Mouse (Mus musculus): Measurements from ENCODE around the gene Sac3d1.

Gene Sac3d1

DNA sequence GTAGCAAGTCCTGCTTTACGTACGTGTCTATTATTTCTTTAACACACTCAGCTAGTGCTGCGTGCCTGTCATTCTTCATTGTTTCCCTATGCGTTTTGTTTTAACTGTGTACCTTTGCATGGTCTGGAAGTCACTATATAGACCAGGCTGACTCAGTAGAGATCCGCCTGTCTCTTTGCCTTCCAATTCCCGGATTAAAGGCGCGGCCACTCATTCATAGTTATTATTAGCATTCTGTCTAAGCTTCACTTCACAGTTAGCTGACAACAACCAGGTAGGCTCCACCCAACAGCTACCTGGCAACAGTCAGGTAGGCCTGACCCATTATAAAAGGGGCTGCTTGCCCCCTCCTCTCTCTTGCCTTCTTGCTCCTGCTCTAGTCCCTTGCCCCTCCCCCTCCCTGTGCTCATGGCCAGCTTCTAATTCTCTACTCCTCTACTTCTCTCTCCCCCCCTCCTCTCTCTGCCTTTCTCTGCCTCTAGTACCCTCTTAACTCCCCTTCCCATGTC, 281 bp upstream of the Sac3d1 start:
- DNase-seq, result no peak

DNA sequence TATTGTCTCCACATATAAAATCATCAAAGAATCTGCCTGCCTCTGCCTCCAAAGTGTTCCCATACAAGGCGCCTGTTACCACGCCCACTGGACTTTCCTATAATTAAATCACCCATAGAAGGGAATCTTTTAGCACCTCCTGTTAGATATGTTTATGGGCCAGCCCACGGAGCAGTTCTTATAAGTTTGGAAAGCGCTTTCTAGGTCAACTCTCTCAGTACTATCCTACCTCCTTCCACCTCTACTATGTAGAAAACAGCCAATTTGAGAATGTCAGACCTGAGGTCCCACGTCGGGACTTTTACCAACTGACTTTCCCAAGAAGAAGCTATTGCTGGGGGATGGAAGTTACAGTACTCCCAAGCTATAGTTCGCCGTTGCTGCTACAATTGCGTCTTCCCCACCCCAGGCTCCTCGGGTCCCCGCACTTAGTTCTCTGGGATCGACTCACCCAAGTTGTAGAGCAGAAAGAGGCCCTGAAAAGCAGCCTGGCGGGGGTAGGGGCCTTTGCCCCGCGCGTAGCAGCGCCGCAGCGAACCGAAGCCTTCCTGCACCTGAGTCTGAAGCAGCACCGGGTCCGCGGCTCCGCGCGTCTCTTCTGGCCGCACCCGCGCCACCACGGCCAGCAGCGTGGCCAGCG, 984 bp downstream of the Sac3d1 start:
- DNase-seq, result no peak

DNA sequence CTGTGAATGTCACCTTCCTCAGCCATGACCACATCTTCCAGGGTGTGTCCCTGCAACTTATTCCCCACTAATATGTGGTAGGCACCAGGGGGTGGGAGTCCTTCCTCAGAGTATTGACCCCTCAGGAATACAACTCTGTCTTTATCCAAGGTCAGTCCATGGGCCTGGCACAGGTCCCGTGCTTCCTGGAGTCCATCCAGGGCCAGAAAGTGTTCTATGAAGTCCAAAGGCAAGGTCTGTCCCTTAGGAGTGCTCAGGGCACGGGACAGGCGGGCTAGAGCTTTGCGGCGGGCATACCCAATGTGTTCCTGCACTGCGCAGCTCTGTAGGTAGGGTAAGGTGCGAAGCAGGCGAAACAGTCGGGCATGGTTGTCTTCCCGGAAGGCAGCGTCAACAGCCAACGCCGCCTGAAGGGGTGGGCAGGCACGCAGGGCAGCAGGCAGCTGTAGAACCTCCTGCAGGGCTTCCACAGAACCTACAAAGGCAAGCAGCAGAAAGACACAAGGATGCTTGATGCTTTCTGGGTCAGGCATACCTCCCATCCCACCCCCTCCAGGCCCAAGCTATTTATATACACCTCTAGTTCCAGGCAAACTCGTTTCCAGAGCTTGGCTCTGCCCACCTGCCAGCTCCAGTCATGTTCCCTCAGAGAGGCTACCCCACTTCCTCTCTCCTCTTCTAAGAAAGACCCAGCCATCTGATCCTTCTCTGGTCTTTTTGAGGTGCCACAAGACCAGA, 2.2 kb downstream of the Sac3d1 start:
- no peak for DNase-seq

DNA sequence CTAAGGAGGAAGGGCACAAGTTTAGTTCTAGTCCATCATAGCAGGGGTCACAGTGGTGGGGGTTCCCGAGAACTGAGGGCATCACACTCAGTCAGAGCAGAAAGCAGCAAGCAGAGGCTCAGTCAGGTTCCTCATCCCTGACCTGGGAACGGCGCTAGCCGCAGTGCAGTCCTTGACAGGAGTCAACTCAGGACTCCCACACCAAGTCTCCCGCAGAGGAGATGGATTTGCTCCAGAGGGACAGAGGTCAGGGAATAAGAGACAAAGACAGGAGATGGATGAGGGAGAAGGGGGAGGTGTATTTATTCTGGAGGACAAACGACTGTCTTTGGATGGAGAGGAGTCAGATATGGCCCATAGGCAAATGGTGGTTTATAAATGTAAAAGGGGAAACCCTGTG, 5.3 kb downstream of the Sac3d1 start:
- no peak for DNase-seq

DNA sequence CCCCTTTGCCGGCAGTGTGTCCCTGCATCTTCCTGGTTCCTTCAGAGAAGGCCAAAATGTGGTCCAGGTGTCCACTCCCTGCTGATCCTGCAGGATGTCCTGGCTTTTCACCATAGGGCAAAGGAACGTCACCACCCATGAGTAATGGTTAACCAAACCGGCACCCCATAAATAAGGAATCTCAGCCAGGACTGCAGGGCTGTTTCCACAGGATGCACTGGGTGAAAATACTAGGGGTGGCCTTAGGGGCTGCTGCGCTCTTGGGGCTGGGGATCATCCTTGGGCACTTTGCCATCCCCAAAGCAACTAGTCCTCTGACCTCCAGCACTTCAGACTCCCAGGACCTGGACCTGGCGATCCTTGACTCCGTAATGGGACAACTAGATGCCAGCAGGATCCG, 12.9 kb downstream of the Sac3d1 start, which contains the start of gene Naaladl1:
TSS of gene Naaladl1 (plus strand) at position 197 of the 400 bp plus-strand sequence.
- no peak for DNase-seq

DNA sequence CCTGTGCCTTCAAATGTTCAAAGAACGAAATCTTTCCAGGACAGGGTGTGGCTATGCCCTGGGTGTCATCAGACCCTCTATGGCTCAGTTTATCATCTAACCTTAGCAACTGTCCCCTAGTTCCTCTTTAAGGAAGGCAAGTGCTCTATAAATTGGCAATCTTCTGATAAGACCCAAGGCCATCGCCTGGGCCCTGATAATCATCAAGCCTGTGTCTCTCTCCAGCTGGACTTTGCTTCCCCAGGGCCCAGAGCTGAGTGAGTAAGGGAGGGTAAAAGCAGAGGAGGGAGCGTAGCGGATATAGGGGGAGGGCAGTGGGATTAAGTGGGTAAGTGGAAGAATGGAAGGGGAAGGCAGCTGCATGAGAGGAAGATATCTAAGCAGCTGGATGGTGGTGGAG, 14.0 kb downstream of the Sac3d1 start:
- DNase-seq, result no peak

DNA sequence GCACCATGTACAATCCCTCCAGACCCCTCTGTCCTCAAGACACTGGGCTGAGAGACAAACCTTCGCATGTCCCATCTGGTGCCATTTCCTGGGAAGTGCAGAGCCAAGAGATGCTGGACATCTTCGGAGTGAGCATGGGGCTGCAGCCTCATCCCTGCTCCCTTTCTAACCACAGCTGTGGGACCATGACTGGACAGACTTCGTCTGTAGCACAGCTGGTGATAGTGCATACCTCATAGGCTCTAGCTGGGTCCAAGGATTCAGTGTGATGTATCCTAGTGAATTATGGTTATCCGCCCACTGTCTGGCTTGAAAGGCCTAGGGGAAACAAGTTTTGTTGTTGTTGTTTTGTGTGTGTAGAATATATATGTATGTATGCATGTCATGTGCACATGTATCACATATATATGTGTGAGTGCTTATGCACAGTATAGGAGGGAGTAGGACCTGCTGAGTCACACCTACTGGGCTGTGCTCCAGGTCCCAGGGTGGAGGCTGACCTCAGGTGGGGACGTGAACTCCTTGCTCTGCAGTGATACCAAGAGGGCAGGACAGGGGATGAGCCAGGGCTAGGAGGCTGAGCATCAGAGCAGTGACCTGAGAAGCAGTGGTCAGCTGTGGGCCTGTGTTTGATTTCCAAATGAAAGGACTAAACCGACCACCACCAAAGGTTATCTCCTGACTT, 16.1 kb downstream of the Sac3d1 start:
- peak; percentile 63 for DNase-seq

DNA sequence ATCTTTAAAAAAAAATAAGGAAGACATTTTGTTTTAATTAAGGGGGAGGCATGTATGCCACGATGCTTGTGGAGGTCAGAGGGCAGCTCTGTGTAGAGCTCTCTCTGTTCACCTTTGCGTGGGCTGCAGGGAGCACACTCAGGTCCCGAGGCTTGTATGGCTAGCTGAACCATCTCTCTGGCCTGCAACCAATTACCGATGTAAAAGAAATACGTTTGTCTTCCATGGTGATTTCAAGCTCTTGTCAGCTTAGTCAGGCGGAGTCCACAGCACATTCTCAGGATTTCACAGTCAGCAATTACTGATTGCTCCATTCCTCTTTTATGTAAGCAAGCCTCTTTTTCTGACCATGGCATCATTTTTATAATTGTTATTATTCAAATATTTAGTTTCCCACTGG, 17.3 kb downstream of the Sac3d1 start:
- DNase-seq, result no peak

DNA sequence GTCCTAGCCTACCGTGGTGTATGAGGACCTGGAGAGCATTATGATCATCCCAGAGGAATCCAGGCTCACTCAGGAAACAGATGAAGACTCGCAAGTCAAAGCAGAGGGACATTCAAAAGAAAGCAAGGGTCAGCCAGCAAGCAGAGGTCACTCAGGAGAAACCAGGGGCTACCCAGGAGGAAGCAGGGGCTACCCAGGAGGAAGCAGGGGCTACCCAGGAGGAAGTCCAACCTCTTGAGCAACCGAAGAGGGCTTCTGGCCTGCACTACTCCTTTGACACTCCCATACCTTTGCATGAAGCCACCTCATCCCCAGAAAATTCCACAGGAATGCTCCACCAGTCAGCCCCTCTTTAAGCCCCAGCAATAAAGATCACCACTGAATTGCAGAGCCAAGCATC, 20.6 kb downstream of the Sac3d1 start:
- DNase-seq, result no peak

DNA sequence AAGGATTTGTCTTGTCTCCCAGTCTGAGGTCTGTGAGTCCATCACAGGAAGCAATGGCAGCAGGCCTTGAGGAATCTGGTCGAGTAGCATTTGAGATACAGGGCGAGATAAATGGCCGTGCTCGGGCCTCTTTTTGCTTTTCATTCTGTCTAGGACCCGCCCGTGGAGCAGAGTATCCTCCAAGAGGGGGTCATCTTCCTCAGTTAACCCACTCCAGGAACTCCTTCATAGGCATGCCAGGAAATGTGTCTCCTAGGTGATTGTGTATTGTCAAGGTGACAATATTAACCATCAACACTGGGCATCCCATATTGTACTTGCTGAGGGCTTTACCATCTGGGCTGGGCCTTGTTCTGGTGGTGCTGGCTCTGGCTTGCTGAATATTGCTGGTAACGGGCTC, 24.3 kb downstream of the Sac3d1 start, which contains the start of gene AC131692.1:
TSS of gene AC131692.1 (plus strand) at position 301 of the 400 bp plus-strand sequence.
- DNase-seq, result no peak

DNA sequence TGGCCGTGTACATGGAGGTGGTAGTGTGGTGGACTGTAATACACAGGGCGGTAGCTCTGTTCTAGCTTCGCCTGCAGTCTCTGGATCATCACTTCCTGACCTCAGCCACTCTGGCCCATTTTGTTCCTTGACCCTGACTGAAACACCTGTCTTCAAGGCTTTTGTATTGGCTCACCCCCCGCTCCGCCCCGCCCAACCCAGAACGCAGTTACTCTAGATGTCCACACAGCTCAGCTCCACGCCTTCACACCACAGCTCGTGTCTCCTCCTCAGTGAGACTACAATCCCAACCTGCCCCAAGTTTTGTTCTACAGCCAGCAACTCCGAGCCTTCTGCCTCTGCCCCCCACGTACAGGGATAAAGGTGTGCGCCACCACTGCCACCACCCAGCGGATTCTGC, 29.6 kb downstream of the Sac3d1 start:
- no peak for DNase-seq

DNA sequence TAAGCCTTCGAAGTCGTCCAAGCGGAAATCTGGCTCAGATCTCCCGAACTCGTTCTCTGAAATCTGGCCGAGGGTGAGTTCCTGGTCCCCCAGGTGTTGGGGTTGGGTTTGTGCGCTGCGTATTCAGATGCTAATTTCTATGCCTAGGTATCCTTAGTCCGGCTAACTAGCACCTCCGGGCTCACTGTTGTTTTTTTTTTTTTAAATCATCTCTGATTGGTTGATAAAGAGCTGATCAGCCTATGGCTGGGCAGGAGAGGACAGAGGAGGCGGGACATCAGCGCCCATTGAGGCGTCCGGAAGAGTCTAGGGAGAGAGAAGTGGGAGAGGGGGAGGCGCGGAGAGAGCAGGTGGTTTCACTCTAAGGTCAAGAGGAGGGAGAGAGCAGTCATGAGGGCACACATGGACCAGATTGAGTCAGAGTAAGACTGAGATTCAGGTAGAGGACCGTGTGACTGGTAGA, 33.0 kb downstream of the Sac3d1 start:
- DNase-seq, result peak; percentile 85

DNA sequence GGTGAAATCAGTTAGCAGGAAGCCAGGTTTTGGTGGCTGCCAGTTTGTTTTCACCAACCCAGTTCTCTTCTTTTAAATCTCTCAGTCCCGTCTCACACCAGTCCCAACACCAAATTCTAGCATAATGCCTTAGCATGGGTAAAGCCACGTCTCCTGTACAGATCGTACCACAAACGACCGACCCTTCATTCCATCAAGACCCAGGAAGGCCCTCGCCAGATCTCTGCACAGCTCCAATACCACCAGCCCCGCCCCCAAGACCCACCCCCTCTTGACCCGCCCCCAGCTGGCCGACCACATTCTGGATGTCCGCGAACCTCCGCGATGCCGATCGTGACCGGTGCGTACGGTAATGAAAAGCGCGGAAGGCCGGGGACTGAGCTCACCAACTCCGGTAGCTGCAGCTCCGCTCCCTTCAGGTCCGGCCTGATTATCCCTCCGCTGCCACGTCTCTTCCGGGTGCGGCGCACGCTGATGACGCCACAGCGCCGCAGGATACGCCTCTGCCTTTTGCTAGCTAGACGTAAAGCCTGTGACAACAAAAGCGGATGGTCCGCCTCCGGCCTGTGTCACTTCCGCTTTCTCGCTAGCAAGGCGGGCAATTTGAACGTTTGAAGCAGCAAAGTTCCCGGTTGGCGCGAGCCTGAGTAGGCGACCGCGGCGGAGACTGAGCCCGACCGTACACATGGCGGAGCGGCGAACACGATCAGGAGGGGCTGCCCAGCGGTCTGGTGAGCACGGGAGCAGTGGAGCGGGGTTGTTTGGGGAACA, 33.8 kb downstream of the Sac3d1 start, which contains the start of the genes Zfpl1 and Cdca5:
TSS of gene Zfpl1 (minus strand) at position 479 of the 771 bp plus-strand sequence.
TSS of gene Cdca5 (plus strand) at position 506 of the 771 bp plus-strand sequence.
- DNase-seq, result peak; percentile 96

DNA sequence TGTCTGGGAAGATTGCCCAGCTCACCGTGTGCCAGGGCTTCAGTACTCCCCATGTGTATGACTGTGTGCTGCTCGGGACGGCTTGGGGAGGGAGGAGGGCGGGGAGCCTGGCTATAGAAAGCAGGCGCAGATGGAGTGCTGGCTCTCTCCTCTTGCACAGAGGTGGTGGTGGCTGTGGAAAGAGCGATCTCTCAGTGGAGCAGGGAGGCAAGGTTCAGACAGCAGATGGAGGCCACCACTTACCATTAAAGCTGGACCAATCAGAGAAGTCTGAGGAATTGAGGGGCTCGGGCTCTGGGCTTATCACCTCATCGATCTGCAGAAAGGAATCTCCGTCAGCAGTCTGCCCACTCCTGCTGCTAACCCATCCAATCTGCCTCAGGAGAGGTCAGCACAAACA, 36.3 kb downstream of the Sac3d1 start, which contains the start of gene Gm28374:
TSS of gene Gm28374 (minus strand) at position 101 of the 400 bp plus-strand sequence.
- no peak for DNase-seq

DNA sequence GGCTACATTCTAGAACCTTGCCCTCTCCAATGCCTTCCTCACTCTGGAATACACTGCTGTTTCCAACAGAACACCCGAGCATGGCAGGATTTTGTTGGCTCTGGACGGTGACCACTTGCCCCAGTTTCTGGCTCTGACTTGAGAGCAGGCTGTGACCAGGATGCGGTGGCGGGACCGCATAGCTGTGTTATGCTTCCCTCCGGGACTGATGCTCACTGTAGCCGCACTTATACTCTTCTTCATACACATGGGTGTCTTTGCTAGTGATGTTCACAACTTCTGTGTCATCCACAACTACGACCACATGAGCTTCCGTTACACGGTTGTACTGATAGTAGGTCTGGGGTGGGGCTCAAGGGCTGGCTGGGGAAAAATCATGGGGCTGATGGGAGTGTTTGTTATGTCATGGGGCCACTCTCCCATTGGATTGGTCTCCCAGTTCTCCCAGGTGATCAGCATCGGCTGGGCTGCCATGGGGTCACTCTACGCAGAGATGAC, 38.4 kb downstream of the Sac3d1 start, which contains the start of gene Tmem262:
TSS of gene Tmem262 (plus strand) at position 51 of the 498 bp plus-strand sequence.
- no peak for DNase-seq

DNA sequence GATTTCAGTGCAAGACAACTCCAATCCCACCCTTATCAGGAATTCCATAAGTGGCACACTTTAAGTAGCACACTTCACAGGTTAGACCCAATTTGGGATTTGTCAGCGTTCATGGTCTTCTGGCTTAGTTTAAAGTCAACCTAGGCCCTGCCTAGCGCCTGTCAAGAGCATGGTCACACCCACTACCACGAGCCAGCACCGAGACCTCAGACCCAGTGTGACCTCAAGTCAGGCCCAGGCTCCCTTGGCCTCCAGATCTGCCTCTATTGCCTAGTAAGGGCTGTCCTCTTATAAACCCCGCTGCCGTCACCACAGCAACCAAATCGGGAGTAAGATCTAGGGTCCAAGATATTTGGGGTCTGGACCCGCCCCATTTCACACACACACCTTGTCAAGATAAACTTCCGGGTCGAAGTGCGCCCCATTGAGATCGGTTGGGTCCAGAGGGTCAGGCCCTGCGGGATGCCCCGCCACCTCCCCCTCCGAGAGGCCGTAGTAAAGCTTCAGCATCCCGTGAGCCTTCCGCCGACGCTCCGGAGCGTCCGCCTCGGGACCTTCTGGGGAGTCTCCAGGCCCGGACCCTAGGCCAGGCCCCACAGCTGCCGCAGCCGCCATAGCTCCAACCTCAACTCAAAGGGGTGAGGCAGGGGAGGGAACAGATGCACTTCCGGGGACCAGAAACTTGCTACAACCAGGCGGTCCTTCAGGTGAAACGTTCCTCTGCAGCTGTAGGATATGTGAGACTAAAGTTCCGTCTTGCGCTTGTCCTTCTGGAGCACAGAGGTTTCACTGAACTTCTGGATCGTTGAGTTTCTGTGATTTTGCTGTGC, 41.7 kb downstream of the Sac3d1 start, which contains the start of gene Vps51:
TSS of gene Vps51 (minus strand) at position 668 of the 830 bp plus-strand sequence.
- DNase-seq, result peak; percentile 80

DNA sequence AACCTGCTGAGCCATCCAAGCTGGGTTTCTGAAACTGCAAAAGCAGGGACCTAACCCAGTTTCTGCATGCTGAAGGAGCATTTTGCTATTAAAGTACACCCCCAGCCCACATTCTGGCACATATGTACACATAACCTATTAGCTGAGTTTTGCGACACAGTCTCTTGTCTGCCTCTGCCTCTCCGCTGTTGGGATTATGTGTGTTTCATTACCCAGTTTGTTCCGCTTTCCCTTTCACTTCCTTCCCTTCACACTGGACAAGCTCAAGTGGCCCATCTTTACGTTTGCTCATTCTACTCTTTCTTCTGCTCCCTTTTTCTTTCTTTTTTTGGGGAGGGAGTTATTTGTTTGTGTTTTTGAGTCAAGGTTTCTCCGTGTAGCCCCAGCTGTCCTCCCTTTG, 44.6 kb downstream of the Sac3d1 start:
- DNase-seq, result no peak

DNA sequence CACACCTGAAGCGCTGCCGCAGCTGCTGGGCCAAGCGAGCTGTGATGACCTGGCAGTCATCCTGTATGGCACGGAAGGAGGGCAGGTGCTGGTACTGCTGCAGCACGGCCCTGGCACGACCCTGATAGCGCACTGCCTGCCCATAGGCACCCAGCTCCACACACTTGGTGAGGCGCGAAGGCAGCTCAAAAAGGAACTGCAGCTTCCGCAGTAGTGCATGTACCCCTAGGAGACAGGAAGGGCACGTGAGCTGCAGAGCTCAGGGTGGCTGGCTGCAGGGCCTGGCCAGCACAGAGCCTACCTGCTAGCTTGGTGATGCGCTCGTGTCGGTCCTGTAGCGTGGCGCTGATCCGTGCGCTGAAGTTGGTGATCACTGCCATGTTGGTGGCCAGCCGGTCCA, 47.2 kb downstream of the Sac3d1 start:
- DNase-seq, result no peak

DNA sequence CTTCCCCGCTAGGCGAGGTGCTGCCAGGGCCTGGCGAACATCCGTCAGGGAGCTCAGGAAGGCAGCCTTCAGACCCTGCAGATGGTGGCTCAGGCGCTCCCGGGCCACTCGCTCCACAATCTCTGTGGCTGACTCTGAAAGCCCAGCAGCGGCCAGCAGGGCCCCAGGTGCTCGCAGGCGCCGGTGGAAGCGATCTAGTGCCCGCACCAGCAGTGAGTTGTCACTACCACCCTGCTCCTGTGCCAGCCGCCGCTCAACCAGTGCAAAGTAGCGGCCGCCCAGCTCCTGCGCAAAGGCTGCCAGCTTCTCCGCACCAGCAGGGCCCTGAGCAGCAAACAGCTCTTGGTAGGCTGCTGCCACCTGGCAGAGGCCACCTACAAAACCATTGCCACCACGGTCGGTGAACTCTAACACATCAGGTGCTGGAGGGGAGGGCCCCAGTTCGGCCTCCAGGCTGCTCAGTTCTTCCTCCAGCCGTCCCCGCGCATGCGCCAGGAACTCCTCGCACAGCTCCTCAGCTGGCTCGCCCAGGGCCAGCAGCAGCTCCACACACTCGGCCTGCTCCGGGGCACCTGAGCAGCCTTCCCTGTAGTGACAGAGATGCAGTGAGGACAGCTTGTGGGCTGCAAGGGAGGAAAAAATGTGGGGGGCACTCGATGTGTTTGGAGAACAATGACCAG, 47.7 kb downstream of the Sac3d1 start:
- no peak for DNase-seq

DNA sequence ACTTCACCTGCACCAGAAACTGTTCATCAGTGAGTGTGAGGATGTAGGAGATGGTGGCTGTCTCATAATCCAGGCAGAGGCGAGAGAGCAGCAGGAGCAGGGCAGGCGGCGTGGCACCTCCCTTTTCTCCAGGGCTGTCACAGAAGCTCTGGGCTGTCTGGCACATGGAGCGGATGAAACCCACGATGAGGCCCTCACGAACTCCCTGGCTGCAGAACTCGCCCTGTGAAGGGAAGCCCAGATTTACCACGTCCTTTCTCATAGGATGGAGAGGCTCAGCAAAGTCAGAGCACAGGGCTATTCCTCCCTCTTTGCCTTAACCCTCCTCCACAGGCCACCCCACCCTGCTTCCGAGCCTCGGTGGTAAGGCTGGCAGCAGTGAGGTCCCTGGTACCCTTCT, 48.6 kb downstream of the Sac3d1 start:
- DNase-seq, result no peak

Measured in liver (tissue).